Mouse (Mus musculus): ENCODE measurements at regions not wholly inside any gene's neighbourhood (a gene's known extent, or its start where the extent isn't known, plus 50 kb on each side); places are given as distances from the start of the nearest gene placed in this dataset.
A peak's percentile ranks its signal among the peaks of the same experiment; 100 is the strongest.

DNA sequence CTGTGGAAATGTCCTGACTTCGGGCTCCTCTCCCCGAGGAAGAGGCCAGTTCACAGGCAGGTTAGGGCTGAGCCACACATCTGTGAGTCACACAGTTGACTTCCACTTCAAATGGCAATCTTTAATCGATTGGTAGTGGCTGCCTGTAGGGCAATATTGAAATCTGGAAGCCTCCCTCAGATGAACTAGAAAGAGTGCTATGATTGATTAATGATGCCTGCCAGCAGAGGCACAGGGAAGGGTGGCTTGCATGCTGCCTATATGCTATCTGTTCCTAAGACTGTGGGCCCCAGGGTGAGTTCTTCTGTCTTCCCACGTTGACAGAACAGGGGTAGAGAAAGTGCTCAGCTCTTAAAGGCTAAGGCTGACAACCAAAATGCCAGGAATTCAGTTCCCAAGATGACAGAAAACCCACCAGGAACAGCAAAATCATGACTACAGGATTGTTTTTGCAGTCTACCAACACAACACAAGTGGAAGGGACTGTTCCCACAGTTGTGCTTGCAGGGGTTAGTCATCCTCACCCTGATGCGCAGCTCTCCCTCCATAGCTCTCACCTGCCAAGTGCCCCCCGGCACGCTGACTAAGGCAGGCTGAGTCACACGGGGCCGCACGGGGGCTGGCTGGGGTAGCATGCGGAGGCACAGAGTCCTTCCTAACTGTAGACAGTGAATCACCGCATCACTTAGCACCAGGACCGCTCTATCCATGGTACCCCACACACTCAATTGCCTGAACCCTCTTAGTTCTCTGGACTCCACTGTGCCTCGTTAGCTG lies 81.4 kb upstream of the Smad3 start:
- no peak for ATAC-seq
- no peak overlapping the region for H3K4me3 ChIP-seq (ENCODE audit: low read length)
- H3K4me1 ChIP-seq (ENCODE audit: insufficient read depth, low read length) = 0 out of 2 replicates have a peak, but pooled peaks cover 3% of the 10 kb centered on the region
- no peaks in the 10 kb centered on the region for H3K36me3 ChIP-seq (ENCODE audit: insufficient read depth, low read length)
- no peak for TF ChIP-seq CTCF (IDR thresholded peaks at IDR 0.05; ENCODE audit: low read depth)
- no peak for DNase-seq (ENCODE audit: low spot score)
- no peaks in the 10 kb centered on the region for H3K9me3 ChIP-seq (ENCODE audit: low read length)
- no peaks in the 10 kb centered on the region for H3K27me3 ChIP-seq (ENCODE audit: insufficient read depth, low read length)
- no peak overlapping the region for H3K9ac ChIP-seq (replicated peaks; ENCODE audit: low read length)
- 90% methylated on average over 14 of the region's 14 CpGs for WGBS
- no peak overlapping the region for H3K4me2 ChIP-seq (ENCODE audit: low read depth, low read length)
- no peak overlapping the region for H3K27ac ChIP-seq

DNA sequence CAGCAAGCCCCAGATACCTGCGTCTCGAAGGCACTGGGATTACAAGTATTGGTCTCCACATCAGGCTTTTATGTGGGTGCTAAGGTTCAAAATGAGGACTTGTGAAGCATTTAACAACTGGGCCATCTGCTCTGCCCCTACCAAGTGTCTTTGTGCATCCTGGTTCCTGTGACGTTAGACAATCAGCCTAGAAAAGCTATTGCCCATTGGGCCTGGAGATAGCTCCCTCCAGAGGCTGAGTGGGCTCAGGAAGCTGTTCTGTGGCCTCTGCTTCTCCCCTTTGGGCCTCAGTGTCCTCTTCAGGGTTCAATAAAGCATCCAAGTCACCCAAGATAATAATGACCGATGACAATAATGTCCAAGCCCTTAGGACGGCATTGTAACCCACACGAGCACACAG lies 79.8 kb upstream of the Smad3 start:
- Histone ChIP-seq H3K4me1 (ENCODE audit: insufficient read depth, low read length) (0 out of 2 replicates have a peak, but pooled peaks cover 3% of the 10 kb centered on the region), H3K4me3 (ENCODE audit: low read length) (no peak overlapping the region), H3K27ac (no peak overlapping the region), H3K4me2 (ENCODE audit: low read depth, low read length) (no peak overlapping the region), H3K27me3 (ENCODE audit: insufficient read depth, low read length) (no peaks in the 10 kb centered on the region), H3K36me3 (ENCODE audit: insufficient read depth, low read length) (no peaks in the 10 kb centered on the region), H3K9ac (replicated peaks; ENCODE audit: low read length) (no peak overlapping the region), H3K9me3 (ENCODE audit: low read length) (no peaks in the 10 kb centered on the region)
- peak; percentile 46 for TF ChIP-seq CTCF (IDR thresholded peaks at IDR 0.05; ENCODE audit: low read depth)
- peak; percentile 27 for DNase-seq (ENCODE audit: low spot score)
- no peak for ATAC-seq
- 77% methylated on average over 6 of the region's 6 CpGs for WGBS

DNA sequence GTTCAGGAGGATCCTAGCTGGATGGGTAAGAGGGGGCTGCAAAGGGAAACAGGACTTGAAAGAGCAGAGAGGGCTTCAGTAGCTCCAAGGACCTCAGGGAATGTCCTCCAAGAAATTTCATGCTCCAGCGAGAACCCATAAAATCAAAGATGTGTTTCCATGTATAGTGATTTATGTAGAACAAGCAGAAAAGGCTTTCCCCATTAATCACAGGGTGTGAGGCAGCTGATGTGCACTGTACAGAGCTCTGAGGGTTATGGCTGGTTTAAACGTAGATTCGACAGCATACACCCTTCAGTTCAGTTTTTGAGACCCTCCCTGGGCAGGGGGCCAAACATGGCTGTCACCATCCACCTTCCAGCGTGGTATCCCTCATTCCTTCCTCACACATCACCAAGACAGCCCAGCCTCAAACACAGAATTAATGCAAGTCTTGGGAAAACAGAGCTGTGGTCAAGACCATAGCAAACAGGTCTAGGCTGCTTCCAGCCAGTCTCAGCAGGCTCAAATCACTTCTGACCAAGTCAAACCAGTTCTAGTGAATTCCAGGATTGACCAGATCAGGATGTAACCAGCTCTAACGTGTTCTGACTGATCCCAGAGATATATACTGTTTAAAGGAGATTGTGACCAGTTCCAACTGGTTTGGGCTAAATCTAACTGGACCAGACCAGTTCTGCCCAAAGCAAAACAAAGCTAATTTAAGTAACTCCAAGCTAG lies 78.9 kb upstream of the Smad3 start:
- no peak for DNase-seq (ENCODE audit: low spot score)
- ATAC-seq = no peak
- Histone ChIP-seq H3K4me3 (ENCODE audit: low read length) (no peak overlapping the region), H3K27ac (no peak overlapping the region), H3K4me1 (ENCODE audit: insufficient read depth, low read length) (0 out of 2 replicates have a peak, but pooled peaks cover 3% of the 10 kb centered on the region), H3K9me3 (ENCODE audit: low read length) (no peaks in the 10 kb centered on the region), H3K9ac (replicated peaks; ENCODE audit: low read length) (no peak overlapping the region), H3K36me3 (ENCODE audit: insufficient read depth, low read length) (no peaks in the 10 kb centered on the region), H3K27me3 (ENCODE audit: insufficient read depth, low read length) (no peaks in the 10 kb centered on the region), H3K4me2 (ENCODE audit: low read depth, low read length) (no peak overlapping the region)
- WGBS = 66% methylated on average over 5 of the region's 5 CpGs
- no peak for TF ChIP-seq CTCF (IDR thresholded peaks at IDR 0.05; ENCODE audit: low read depth)

DNA sequence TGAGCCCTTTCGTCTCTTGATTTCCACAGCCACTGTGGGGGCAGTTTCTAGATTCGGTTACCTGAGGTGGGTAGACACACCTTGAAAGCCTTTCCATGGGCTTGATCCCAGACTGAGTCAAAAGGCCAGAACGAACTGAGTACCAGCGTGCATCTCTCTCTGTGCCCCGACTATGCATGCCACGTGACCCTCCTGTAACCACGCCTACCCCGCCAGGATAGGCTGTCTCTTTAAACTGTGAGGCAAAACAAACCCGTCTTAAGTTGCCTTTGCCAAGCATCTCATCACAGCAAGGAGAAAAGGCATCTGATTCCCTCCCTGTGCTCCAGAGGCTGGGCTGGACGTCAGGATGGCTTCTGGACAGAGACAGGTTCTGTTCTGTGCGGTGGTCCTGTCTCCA lies 78.2 kb upstream of the Smad3 start:
- no peak overlapping the region for H3K4me3 ChIP-seq (ENCODE audit: low read length)
- H3K4me2 ChIP-seq (ENCODE audit: low read depth, low read length) = no peak overlapping the region
- no peaks in the 10 kb centered on the region for H3K9me3 ChIP-seq (ENCODE audit: low read length)
- 52% methylated on average over 11 of the region's 11 CpGs for WGBS
- no peak overlapping the region for H3K27ac ChIP-seq
- H3K36me3 ChIP-seq (ENCODE audit: insufficient read depth, low read length) = no peaks in the 10 kb centered on the region
- TF ChIP-seq CTCF (IDR thresholded peaks at IDR 0.05; ENCODE audit: low read depth) = no peak
- ATAC-seq = no peak
- 0 out of 2 replicates have a peak, but pooled peaks cover 3% of the 10 kb centered on the region for H3K4me1 ChIP-seq (ENCODE audit: insufficient read depth, low read length)
- H3K27me3 ChIP-seq (ENCODE audit: insufficient read depth, low read length) = no peaks in the 10 kb centered on the region
- no peak overlapping the region for H3K9ac ChIP-seq (replicated peaks; ENCODE audit: low read length)
- DNase-seq (ENCODE audit: low spot score) = no peak

DNA sequence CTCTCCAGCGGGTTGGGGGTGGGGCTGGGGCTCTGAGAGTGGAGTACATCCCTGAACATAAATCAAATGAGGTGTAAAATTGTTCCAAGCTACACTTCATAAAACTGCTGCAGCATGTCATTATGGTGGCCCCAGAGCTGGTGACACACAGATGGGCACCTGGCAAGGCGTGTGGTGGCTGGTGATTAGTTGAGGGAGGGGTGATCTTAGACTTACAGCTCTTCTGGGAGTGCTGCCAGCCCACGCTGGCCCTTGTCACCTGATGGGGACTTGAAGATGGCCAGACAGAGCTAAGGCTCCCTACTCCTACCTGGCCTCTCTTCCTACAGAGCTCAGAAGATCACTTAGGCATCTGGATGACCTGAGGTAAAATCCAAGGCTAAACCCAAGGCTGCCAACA lies 76.6 kb upstream of the Smad3 start:
- H3K4me1 ChIP-seq (ENCODE audit: insufficient read depth, low read length) = 0 out of 2 replicates have a peak, but pooled peaks cover 3% of the 10 kb centered on the region
- no peaks in the 10 kb centered on the region for H3K36me3 ChIP-seq (ENCODE audit: insufficient read depth, low read length)
- TF ChIP-seq CTCF (IDR thresholded peaks at IDR 0.05; ENCODE audit: low read depth) = no peak
- no peak overlapping the region for H3K4me2 ChIP-seq (ENCODE audit: low read depth, low read length)
- H3K4me3 ChIP-seq (ENCODE audit: low read length) = no peak overlapping the region
- H3K27ac ChIP-seq = no peak overlapping the region
- 62% methylated on average over 3 of the region's 3 CpGs for WGBS
- DNase-seq (ENCODE audit: low spot score) = no peak
- no peak for ATAC-seq
- H3K9ac ChIP-seq (replicated peaks; ENCODE audit: low read length) = no peak overlapping the region
- no peaks in the 10 kb centered on the region for H3K9me3 ChIP-seq (ENCODE audit: low read length)
- H3K27me3 ChIP-seq (ENCODE audit: insufficient read depth, low read length) = no peaks in the 10 kb centered on the region

DNA sequence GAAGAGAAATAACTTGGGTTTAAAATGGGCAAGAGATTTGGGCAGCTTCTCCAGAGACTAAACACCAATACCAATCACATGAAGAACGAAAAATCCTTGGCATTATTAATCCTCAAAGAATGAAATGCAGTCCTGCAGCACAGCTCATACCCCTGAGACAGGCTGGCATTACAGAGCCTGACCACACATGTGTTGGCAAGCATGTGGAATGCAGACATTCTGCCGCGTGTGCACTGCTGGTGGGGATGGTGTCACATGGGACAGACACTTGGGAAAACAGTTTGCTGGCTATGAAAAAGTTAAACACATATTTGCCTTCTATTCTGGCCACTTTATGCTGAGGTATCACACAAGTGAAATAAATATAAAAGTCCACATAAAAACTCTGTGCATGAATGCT lies 60.4 kb upstream of the Smad3 start:
- no peak for ATAC-seq
- no peak overlapping the region for H3K4me2 ChIP-seq (ENCODE audit: low read depth, low read length)
- no peak for TF ChIP-seq CTCF (IDR thresholded peaks at IDR 0.05; ENCODE audit: low read depth)
- H3K9ac ChIP-seq (replicated peaks; ENCODE audit: low read length) = no peak overlapping the region
- no peak overlapping the region for H3K27ac ChIP-seq
- no peaks in the 10 kb centered on the region for H3K4me1 ChIP-seq (ENCODE audit: insufficient read depth, low read length)
- 69% methylated on average over 3 of the region's 3 CpGs for whole genome bisulfite sequencing
- H3K36me3 ChIP-seq (ENCODE audit: insufficient read depth, low read length) = no peaks in the 10 kb centered on the region
- 0 out of 2 replicates have a peak, but pooled peaks cover 3% of the 10 kb centered on the region for H3K9me3 ChIP-seq (ENCODE audit: low read length)
- H3K4me3 ChIP-seq (ENCODE audit: low read length) = no peak overlapping the region
- H3K27me3 ChIP-seq (ENCODE audit: insufficient read depth, low read length) = no peaks in the 10 kb centered on the region
- DNase-seq (ENCODE audit: low spot score) = no peak

DNA sequence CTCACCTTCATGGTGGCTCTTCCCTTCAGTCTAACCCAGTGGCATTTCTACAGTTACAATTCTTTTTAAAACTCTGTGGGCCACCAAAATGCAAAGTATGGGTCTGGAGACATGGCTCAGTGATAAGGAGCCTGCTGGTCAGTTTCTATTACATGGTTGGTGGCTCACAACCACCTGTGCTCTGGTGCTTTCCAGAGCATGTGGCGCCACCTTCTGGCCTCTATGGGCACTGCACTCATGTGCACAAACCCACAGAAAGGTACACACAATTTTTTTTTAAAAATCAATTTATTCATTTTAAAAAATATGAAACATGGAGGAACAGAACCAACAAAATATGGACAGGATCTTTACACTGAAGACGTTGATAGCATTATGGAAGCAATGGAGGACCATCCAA lies 58.7 kb upstream of the Smad3 start:
- Histone ChIP-seq H3K4me3 (ENCODE audit: low read length) (no peak overlapping the region), H3K36me3 (ENCODE audit: insufficient read depth, low read length) (no peaks in the 10 kb centered on the region), H3K4me2 (ENCODE audit: low read depth, low read length) (no peak overlapping the region), H3K27me3 (ENCODE audit: insufficient read depth, low read length) (no peaks in the 10 kb centered on the region), H3K9ac (replicated peaks; ENCODE audit: low read length) (no peak overlapping the region), H3K27ac (no peak overlapping the region), H3K4me1 (ENCODE audit: insufficient read depth, low read length) (no peaks in the 10 kb centered on the region), H3K9me3 (ENCODE audit: low read length) (0 out of 2 replicates have a peak, but pooled peaks cover 3% of the 10 kb centered on the region)
- DNase-seq (ENCODE audit: low spot score) = no peak
- peak; percentile 24; the same call in 1 of the 2 replicates for TF ChIP-seq CTCF (IDR thresholded peaks at IDR 0.05; ENCODE audit: low read depth)
- ATAC-seq = no peak
- 54% methylated on average over 2 of the region's 2 CpGs for WGBS

Data from hindbrain, postnatal 0 days (tissue).